Mouse (Mus musculus) erythroblast, embryonic 14.5 days (primary cell): ENCODE results near the gene Rasa2.

Experiments used
- GATA1 ChIP-seq: IDR thresholded peaks from 2 replicates; pipeline ENCODE4 v1.6.1; 2012; ENCODE audit warnings: low read length, inconsistent platforms, mixed read lengths
- TAL1 ChIP-seq: IDR thresholded peaks from 3 replicates; pipeline ENCODE4 v1.6.1; 2012; ENCODE audit warnings: low read length, inconsistent platforms, mixed read lengths

- TF ChIP-seq GATA1 (no peak), TAL1 (no peak)
Measured at GRCm38 (mm10) chr9:96659801-96660200, 28.4 kb upstream of the Rasa2 start.
